Comparison of ENCODE assay signal across 28 mouse cellular contexts in the genomic region with DNA sequence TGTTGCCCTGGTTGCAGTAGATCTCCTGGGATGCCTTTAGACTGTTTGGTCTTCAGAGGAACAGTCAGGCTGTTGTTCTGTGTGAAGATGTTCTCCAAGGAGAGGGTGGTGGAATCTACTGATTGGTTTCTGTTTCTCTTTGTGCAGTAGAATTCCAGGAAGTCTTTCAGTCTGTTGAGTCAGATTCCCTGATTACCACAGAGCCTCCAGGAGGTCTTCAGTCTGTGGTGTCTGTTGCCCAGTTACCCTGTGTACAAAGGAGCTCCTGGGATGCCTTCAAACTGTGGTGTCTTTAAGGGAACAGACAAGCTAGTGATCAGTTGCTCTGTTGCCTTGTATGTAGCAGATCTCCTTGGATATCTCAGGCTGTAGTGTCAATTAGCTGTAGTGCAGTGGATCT.
"Had no signal": no experiment of that assay in that cellular context is flagged by ENCODE, and none has a peak within 500 bp of the region (broad histone marks: within the 10 kb centered on the region; RNA-seq: fewer than 3 reads in every experiment).

No protein-coding gene starts in this region.

- H3K36me3 ChIP-seq: embryonic facial prominence, embryonic 10.5 days; embryonic facial prominence, embryonic 12.5 days; embryonic facial prominence, embryonic 13.5 days; embryonic facial prominence, embryonic 15.5 days; forebrain, embryonic 10.5 days; forebrain, embryonic 12.5 days; forebrain, embryonic 15.5 days had no signal

- H3K4me2 ChIP-seq: embryonic facial prominence, embryonic 12.5 days; embryonic facial prominence, embryonic 13.5 days; embryonic facial prominence, embryonic 15.5 days; forebrain, embryonic 12.5 days; forebrain, embryonic 13.5 days; forebrain, embryonic 15.5 days had no signal

- H3K27me3 ChIP-seq: embryonic facial prominence, embryonic 12.5 days; embryonic facial prominence, embryonic 13.5 days; embryonic facial prominence, embryonic 15.5 days; forebrain, embryonic 12.5 days; forebrain, embryonic 13.5 days; forebrain, embryonic 15.5 days had no signal

- H3K4me3 ChIP-seq: embryonic facial prominence, embryonic 10.5 days; embryonic facial prominence, embryonic 12.5 days; embryonic facial prominence, embryonic 13.5 days; embryonic facial prominence, embryonic 15.5 days; erythroblast, embryonic 14.5 days; forebrain, embryonic 10.5 days; forebrain, embryonic 12.5 days; forebrain, embryonic 13.5 days; forebrain, embryonic 15.5 days; gastrocnemius, adult 2 months; heart, adult 2 months had no signal

- DNase-seq: cerebellum, adult 8-10 months; cerebellum, adult 9-10 months; cerebellum, adult 9-11 months; cerebellum, postnatal 10 days; cerebellum, postnatal 14 days; cerebellum, postnatal 25 days; cerebellum, postnatal 36 days; embryo, embryonic 11 days; forebrain, postnatal 0 days; gastrocnemius, adult 2 months; gastrocnemius, postnatal 10 days; gastrocnemius, postnatal 14 days; gastrocnemius, postnatal 25 days; gastrocnemius, postnatal 36 days; heart, adult 11 months; heart, adult 18-20 months; heart, adult 2 months had no signal

- ATAC-seq: forebrain, embryonic 13.5 days; forebrain, embryonic 14.5 days; forebrain, embryonic 15.5 days; forebrain, embryonic 16.5 days; forebrain, postnatal 0 days had no signal
